8 mouse cellular contexts compared by ENCODE assay signal in the genomic region with DNA sequence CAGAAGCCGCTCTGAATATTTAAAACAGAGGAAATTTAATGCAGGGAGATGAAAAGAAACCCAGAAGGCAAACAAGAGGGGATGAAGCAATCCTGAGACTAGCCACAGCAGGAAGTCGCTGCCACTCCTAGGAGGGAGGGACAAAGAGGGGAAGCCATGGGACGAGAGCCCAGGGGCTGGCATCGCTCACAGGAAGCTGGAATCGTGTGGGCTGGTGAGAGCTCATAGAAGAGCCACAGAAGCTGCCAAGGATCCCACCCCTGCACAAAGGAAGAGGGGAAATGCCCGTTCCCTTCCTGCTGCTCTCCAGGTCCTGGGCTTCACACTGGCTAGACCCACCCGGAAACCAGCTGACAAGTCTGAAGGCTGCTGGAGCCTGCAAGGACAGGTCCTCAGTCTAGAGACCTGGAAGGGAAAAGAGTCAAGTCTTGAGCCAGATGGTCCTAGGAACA.
DNase-seq lines count a peak whose midpoint lies in the region; ATAC-seq and TF ChIP-seq lines count a peak whose summit lies in the region.

No protein-coding gene starts in this region.

- ATAC-seq in CD4-positive, CD25-positive, alpha-beta regulatory T cell, adult 4 months = peak; percentile 70
- peak; percentile 38; the same call in 1 of the 2 replicates for ATAC-seq in cerebellum, adult (ENCODE audit: insufficient number of reproducible peaks, low FRiP score, low TSS enrichment)
- ATAC-seq in forebrain, embryonic 11.5 days (replicated peaks; ENCODE audit: low FRiP score) = peak; percentile 47; the same call in 1 of the 2 replicates
- ATAC-seq in heart, embryonic 14.5 days (ENCODE audit: insufficient number of reproducible peaks, insufficient read depth, low FRiP score, low read depth) = peak; percentile 75
- ATAC-seq in kidney, postnatal 0 days (replicated peaks; ENCODE audit: low FRiP score, low read depth) = no peak
- ATAC-seq in midbrain, embryonic 16.5 days = peak; percentile 80

- peak overlapping the region; percentile 14; the same call in 1 of the 2 replicates for H3K9ac ChIP-seq in forebrain, embryonic 11.5 days (ENCODE audit: low read length)
- H3K9ac ChIP-seq in heart, embryonic 14.5 days (ENCODE audit: low read length) = peak overlapping the region; percentile 45
- no peak overlapping the region for H3K9ac ChIP-seq in kidney, postnatal 0 days (ENCODE audit: low read depth, low read length)
- H3K9ac ChIP-seq in midbrain, embryonic 16.5 days (ENCODE audit: low read depth, low read length) = peak overlapping the region; percentile 0; the same call in 1 of the 2 replicates

- no peak overlapping the region for H3K4me2 ChIP-seq in forebrain, embryonic 11.5 days (ENCODE audit: low read depth, low read length, severe bottlenecking)
- peak overlapping the region; percentile 36 for H3K4me2 ChIP-seq in heart, embryonic 14.5 days (ENCODE audit: low read length)
- H3K4me2 ChIP-seq in kidney, postnatal 0 days (ENCODE audit: low read length) = peak overlapping the region; percentile 11; the same call in 1 of the 2 replicates
- peak overlapping the region; percentile 12; the same call in 1 of the 2 replicates for H3K4me2 ChIP-seq in midbrain, embryonic 16.5 days (ENCODE audit: low read length)

- WGBS in forebrain, embryonic 11.5 days = 27% methylated on average over 7 of the region's 7 CpGs
- 25% methylated on average over 7 of the region's 7 CpGs for WGBS in heart, embryonic 14.5 days
- WGBS in kidney, postnatal 0 days = 21% methylated on average over 7 of the region's 7 CpGs
- WGBS in midbrain, embryonic 16.5 days = 13% methylated on average over 7 of the region's 7 CpGs

- H3K36me3 ChIP-seq in forebrain, embryonic 11.5 days (ENCODE audit: control insufficient read depth, insufficient read depth, low read length) = no peaks in the 10 kb centered on the region
- H3K36me3 ChIP-seq in heart, embryonic 14.5 days (ENCODE audit: control insufficient read depth, insufficient read depth, low read length) = no peaks in the 10 kb centered on the region
- no peaks in the 10 kb centered on the region for H3K36me3 ChIP-seq in kidney, postnatal 0 days (ENCODE audit: insufficient read depth, low read length)
- H3K36me3 ChIP-seq in midbrain, embryonic 16.5 days (ENCODE audit: control insufficient read depth, insufficient read depth, low read length) = no peaks in the 10 kb centered on the region

- H3K27ac ChIP-seq in forebrain, embryonic 11.5 days (ENCODE audit: low read depth, low read length) = no peak overlapping the region
- H3K27ac ChIP-seq in heart, embryonic 14.5 days (replicated peaks in 1 of 2; ENCODE audit: control insufficient read depth in 1 of 2, insufficient read depth in 1 of 2, low read depth in 2 of 2, low read length in 2 of 2) = peak overlapping the region; percentile 84
- H3K27ac ChIP-seq in kidney, postnatal 0 days = peak overlapping the region; percentile 75
- peak overlapping the region; percentile 79 for H3K27ac ChIP-seq in midbrain, embryonic 16.5 days (ENCODE audit: low read length)

- DNase-seq in forebrain, embryonic 11.5 days (ENCODE audit: low spot score) = peak; percentile 53
- DNase-seq in kidney, postnatal 0 days (ENCODE audit: low spot score) = peak; percentile 59
- DNase-seq in liver = peak; percentile 33
- peak; percentile 41 for DNase-seq in thymus, postnatal 14 days

- H3K27me3 ChIP-seq in forebrain, embryonic 11.5 days (ENCODE audit: control insufficient read depth, insufficient read depth, low read length) = no peaks in the 10 kb centered on the region
- H3K27me3 ChIP-seq in heart, embryonic 14.5 days (ENCODE audit: control insufficient read depth, insufficient read depth, low read length) = no peaks in the 10 kb centered on the region
- no peaks in the 10 kb centered on the region for H3K27me3 ChIP-seq in kidney, postnatal 0 days (ENCODE audit: insufficient read depth, low read length)
- H3K27me3 ChIP-seq in midbrain, embryonic 16.5 days (ENCODE audit: control insufficient read depth, insufficient read depth, low read depth, low read length) = no peaks in the 10 kb centered on the region

- H3K9me3 ChIP-seq in forebrain, embryonic 11.5 days (ENCODE audit: control insufficient read depth, low read length) = no peaks in the 10 kb centered on the region
- no peaks in the 10 kb centered on the region for H3K9me3 ChIP-seq in heart, embryonic 14.5 days (ENCODE audit: control insufficient read depth, low read length)
- H3K9me3 ChIP-seq in kidney, postnatal 0 days (replicated peaks; ENCODE audit: low read length) = no peaks in the 10 kb centered on the region
- H3K9me3 ChIP-seq in midbrain, embryonic 16.5 days (replicated peaks; ENCODE audit: control insufficient read depth, low read length, poor library complexity, severe bottlenecking) = no peaks in the 10 kb centered on the region

- H3K4me3 ChIP-seq in forebrain, embryonic 11.5 days (ENCODE audit: low read depth, low read length) = no peak overlapping the region
- H3K4me3 ChIP-seq in heart, embryonic 14.5 days (ENCODE audit: control insufficient read depth in 1 of 2, insufficient read depth in 1 of 2, low read depth in 1 of 2, low read length in 2 of 2) = no peak overlapping the region
- H3K4me3 ChIP-seq in kidney, postnatal 0 days (replicated peaks; ENCODE audit: low read depth, low read length) = no peak overlapping the region
- no peak overlapping the region for H3K4me3 ChIP-seq in midbrain, embryonic 16.5 days (ENCODE audit: low read depth, low read length)

- no peak for TF ChIP-seq CTCF in kidney, postnatal 0 days (IDR thresholded peaks at IDR 0.05; ENCODE audit: low read depth)

- peaks cover 3% of the 10 kb centered on the region; the same call in 1 of the 2 replicates for H3K4me1 ChIP-seq in forebrain, embryonic 11.5 days (replicated peaks; ENCODE audit: control insufficient read depth, insufficient read depth, low read length)
- H3K4me1 ChIP-seq in heart, embryonic 14.5 days (ENCODE audit: control insufficient read depth in 2 of 2, insufficient read depth in 2 of 2, low read length in 2 of 2) = peaks cover 19 to 31% of the 10 kb centered on the region in 2 experiments
- H3K4me1 ChIP-seq in kidney, postnatal 0 days (replicated peaks; ENCODE audit: insufficient read depth, low read length) = peaks cover 15% of the 10 kb centered on the region
- peaks cover 9% of the 10 kb centered on the region; the same call in 1 of the 2 replicates for H3K4me1 ChIP-seq in midbrain, embryonic 16.5 days (ENCODE audit: control insufficient read depth, insufficient read depth, low read length)
